Mouse (Mus musculus) intestine, embryonic 15.5 days (tissue): ENCODE data around the gene Gm10721. TPM values are rescaled to one million over a fixed set of nuclear protein-coding genes. Genes with fewer than 3 reads are reported as not detected.
"Not testable (repeated sequence)": the region's sequence is repeated elsewhere in the genome, so short reads cannot be mapped to it uniquely, and the experiment has no call there.

Experiments used
- ATAC-seq: fragments of 200-750 bp; cut with Nextera tagmentation; 2 replicates; pipeline ENCODE4 v1.8.0; 2017; ENCODE audit warnings: moderate TSS enrichment, moderate library complexity
- H3K27ac ChIP-seq: fragments of 300-500 bp; sonication (generic); 2 replicates; pipeline ENCODE4 v1.5.1; 2015; ENCODE audit warnings: mild to moderate bottlenecking, inconsistent platforms
- H3K27me3 ChIP-seq: fragments of 300-500 bp; sonication (generic); replicated peaks from 2 replicates; pipeline ENCODE4 v1.6.1; 2015; ENCODE audit warnings: inconsistent platforms
- H3K36me3 ChIP-seq: fragments of 300-500 bp; sonication (generic); 2 replicates; pipeline ENCODE4 v1.6.1; 2015; ENCODE audit warnings: inconsistent platforms
- H3K4me1 ChIP-seq: fragments of 300-500 bp; sonication (generic); replicated peaks from 2 replicates; pipeline ENCODE4 v1.6.1; 2015; ENCODE audit warnings: inconsistent platforms
- H3K4me2 ChIP-seq: fragments of 300-500 bp; sonication (generic); replicated peaks from 2 replicates; pipeline ENCODE4 v1.6.1; 2015; ENCODE audit warnings: mild to moderate bottlenecking, inconsistent platforms
- H3K4me3 ChIP-seq: fragments of 300-500 bp; sonication (generic); replicated peaks from 2 replicates; pipeline ENCODE4 v1.5.1; 2015; ENCODE audit warnings: inconsistent platforms
- H3K9ac ChIP-seq: fragments of 300-500 bp; sonication (generic); 2 replicates; pipeline ENCODE4 v1.6.1; 2015; ENCODE audit warnings: inconsistent platforms
- H3K9me3 ChIP-seq: fragments of 300-500 bp; sonication (generic); 2 replicates; pipeline ENCODE4 v1.6.1; 2016; ENCODE audit warnings: inconsistent platforms
- WGBS: fragments of 180-500 bp; shearing (Covaris S2); methylation state at CpG from one replicate; pipeline ENCODE4 v1.1.7; 2015; 5-methylcytosine and 5-hydroxymethylcytosine counted together
- polyA plus RNA-seq: library from polyadenylated mRNA; unstranded; fragments of >200 nt; fragmentation: Nextera tagmentation; extraction: Ambion mirVana; gene quantifications from 2 replicates; pipeline ENCODE4 v1.2.1, GENCODE M21; 2015

The Gm10721 gene
- polyA plus RNA-seq, 1 experiment from 2014 or later = not detected

- H3K36me3 ChIP-seq, H3K4me2 ChIP-seq, H3K4me3 ChIP-seq, H3K27ac ChIP-seq, H3K4me1 ChIP-seq, ATAC-seq, H3K27me3 ChIP-seq, H3K9ac ChIP-seq, H3K9me3 ChIP-seq: not testable (repeated sequence)
- 63% methylated on average over 14 of the region's 16 CpGs for WGBS
Measured at GRCm38 (mm10) chr9:3029276-3030000, 16.5 kb downstream of the Gm10721 start.

- H3K4me1 ChIP-seq, H3K4me2 ChIP-seq, H3K27ac ChIP-seq, H3K9me3 ChIP-seq, H3K36me3 ChIP-seq, H3K9ac ChIP-seq, ATAC-seq, H3K4me3 ChIP-seq, H3K27me3 ChIP-seq: not testable (repeated sequence)
- 64% methylated on average over 2 of the region's 10 CpGs for WGBS
Measured at GRCm38 (mm10) chr9:3030677-3031318, 17.9 kb downstream of the Gm10721 start.

- not testable (repeated sequence) for ATAC-seq, H3K9me3 ChIP-seq, H3K4me2 ChIP-seq, H3K4me3 ChIP-seq, H3K9ac ChIP-seq, H3K36me3 ChIP-seq, H3K4me1 ChIP-seq, H3K27me3 ChIP-seq, H3K27ac ChIP-seq
- 47% methylated on average over 1 of the region's 8 CpGs for WGBS
Measured at GRCm38 (mm10) chr9:3034299-3034698, 21.4 kb downstream of the Gm10721 start, which contains the start of gene Gm17535. Gene Gm17535, plus strand, starts transcription at chr9:3034599.

- not testable (repeated sequence) for H3K4me2 ChIP-seq, H3K9me3 ChIP-seq, H3K4me3 ChIP-seq, H3K4me1 ChIP-seq, H3K27me3 ChIP-seq, H3K9ac ChIP-seq, H3K36me3 ChIP-seq, H3K27ac ChIP-seq, ATAC-seq
- 75% methylated on average over 8 of the region's 8 CpGs for WGBS
Measured at GRCm38 (mm10) chr9:3036577-3036976, 23.6 kb downstream of the Gm10721 start, which contains the start of gene Gm10715. Gene Gm10715, plus strand, starts transcription at chr9:3036877.

- not testable (repeated sequence) for ATAC-seq, H3K4me3 ChIP-seq, H3K36me3 ChIP-seq
Measured at GRCm38 (mm10) chr9:3038161-3038560, 25.2 kb downstream of the Gm10721 start.

More at GRCm38 (mm10) chr9:3038161-3038560, 25.2 kb downstream of the Gm10721 start:
- H3K4me2 ChIP-seq, H3K9ac ChIP-seq, H3K27me3 ChIP-seq, H3K27ac ChIP-seq, H3K4me1 ChIP-seq, H3K9me3 ChIP-seq: not testable (repeated sequence)
- WGBS = 66% methylated on average over 4 of the region's 4 CpGs

Other genes starting within 250 kb of the Gm10721 start
- gene Gm10722, start 12.2 kb upstream of the Gm10721 start, polyA plus RNA-seq = not detected in 2 replicates
- not detected in 2 replicates for gene Gm11168, start 9.8 kb upstream of the Gm10721 start, polyA plus RNA-seq
- not detected in 2 replicates for gene Gm10720, start 2.5 kb downstream of the Gm10721 start, polyA plus RNA-seq
- 0.30 TPM in 1 of 2 replicates, not detected in the other for gene Gm10719, start 4.3 kb downstream of the Gm10721 start, polyA plus RNA-seq
- gene Gm10718, start 10.4 kb downstream of the Gm10721 start, polyA plus RNA-seq = 0.64 TPM in 1 of 2 replicates, not detected in the other
- gene Gm10717, start 12.3 kb downstream of the Gm10721 start, polyA plus RNA-seq = not detected in 2 replicates
- not detected in 2 replicates for gene Gm17535, start 21.5 kb downstream of the Gm10721 start, polyA plus RNA-seq
- gene Gm10715, start 23.7 kb downstream of the Gm10721 start, polyA plus RNA-seq = not detected in 2 replicates